Mouse (Mus musculus): Measurements from ENCODE around the gene Mrps18b. TPM values are rescaled to one million over a fixed set of nuclear protein-coding genes. Genes with fewer than 3 reads are reported as not detected.
A peak's percentile ranks its signal among the peaks of the same experiment; 100 is the strongest.

Mrps18b gene
- polyA plus RNA-seq, 1 experiment, result 117 TPM

GRCm38 (mm10) chr17:35864832-35865353 is 51.3 kb downstream of the Mrps18b start:
- peaks cover 5% of the 10 kb centered on the region for H3K4me1 ChIP-seq (ENCODE audit: control insufficient read depth, insufficient read depth, low read length)
- TF ChIP-seq CTCF (IDR thresholded peaks at IDR 0.05; ENCODE audit: low read depth, low read length) (no peak), EP300 (IDR thresholded peaks at IDR 0.05; ENCODE audit: insufficient read depth, low read depth, low read length) (0 out of 2 replicates have a peak, but pooled peaks have one; percentile 3)
- H3K9ac ChIP-seq (ENCODE audit: low read depth, poor library complexity, severe bottlenecking), result peak overlapping the region; percentile 82

GRCm38 (mm10) chr17:35861198-35861857 is 54.9 kb downstream of the Mrps18b start, which contains the start of gene Nrm:
Gene Nrm, plus strand, starts transcription at chr17:35861318.
- Histone ChIP-seq H3K27me3 (ENCODE audit: control insufficient read depth, insufficient read depth, low read length, poor library complexity, severe bottlenecking) (no peaks in the 10 kb centered on the region), H3K4me3 (ENCODE audit: low read depth, low read length) (peak within 1 kb of the TSS; percentile 84), H3K36me3 (ENCODE audit: control insufficient read depth, insufficient read depth, low read length, poor library complexity, severe bottlenecking) (peaks cover 25% of the 10 kb centered on the region), H3K9ac (ENCODE audit: low read depth, poor library complexity, severe bottlenecking) (peak within 1 kb of the TSS; percentile 46), H3K9me3 (replicated peaks; ENCODE audit: control insufficient read depth, insufficient read depth, low read length, poor library complexity, severe bottlenecking) (no peaks in the 10 kb centered on the region), H3K27ac (ENCODE audit: insufficient read depth, low read length) (peak within 1 kb of the TSS; percentile 64), H3K4me1 (ENCODE audit: control insufficient read depth, insufficient read depth, low read length) (peaks cover 5% of the 10 kb centered on the region)
- TF ChIP-seq POLR2A (IDR thresholded peaks at IDR 0.05; ENCODE audit: insufficient read depth, low read length) (peak; percentile 53), EP300 (IDR thresholded peaks at IDR 0.05; ENCODE audit: insufficient read depth, low read depth, low read length) (0 out of 2 replicates have a peak, but pooled peaks have one; percentile 8), CTCF (IDR thresholded peaks at IDR 0.05; ENCODE audit: low read depth, low read length) (peak; percentile 35)

More at GRCm38 (mm10) chr17:35864832-35865353, 51.3 kb downstream of the Mrps18b start:
- H3K27me3 ChIP-seq (ENCODE audit: control insufficient read depth, insufficient read depth, low read length, poor library complexity, severe bottlenecking), result no peaks in the 10 kb centered on the region
- H3K4me3 ChIP-seq (ENCODE audit: low read depth, low read length), result no peak overlapping the region; the same call in 1 of the 2 replicates
- H3K9me3 ChIP-seq (replicated peaks; ENCODE audit: control insufficient read depth, insufficient read depth, low read length, poor library complexity, severe bottlenecking), result no peaks in the 10 kb centered on the region
- peak overlapping the region; percentile 60 for H3K27ac ChIP-seq (ENCODE audit: insufficient read depth, low read length)
- no peaks in the 10 kb centered on the region for H3K36me3 ChIP-seq (ENCODE audit: control insufficient read depth, insufficient read depth, low read length, poor library complexity, severe bottlenecking)

- H3K27ac ChIP-seq (ENCODE audit: insufficient read depth, low read length), result peak overlapping the region; percentile 59
- peaks cover 5% of the 10 kb centered on the region for H3K4me1 ChIP-seq (ENCODE audit: control insufficient read depth, insufficient read depth, low read length)
- H3K36me3 ChIP-seq (ENCODE audit: control insufficient read depth, insufficient read depth, low read length, poor library complexity, severe bottlenecking), result peaks cover 29% of the 10 kb centered on the region
Measured at GRCm38 (mm10) chr17:35860831-35861197, 55.4 kb downstream of the Mrps18b start.

More at GRCm38 (mm10) chr17:35860831-35861197, 55.4 kb downstream of the Mrps18b start:
- no peak for TF ChIP-seq EP300 (IDR thresholded peaks at IDR 0.05; ENCODE audit: insufficient read depth, low read depth, low read length)
- Histone ChIP-seq H3K9me3 (replicated peaks; ENCODE audit: control insufficient read depth, insufficient read depth, low read length, poor library complexity, severe bottlenecking) (no peaks in the 10 kb centered on the region), H3K27me3 (ENCODE audit: control insufficient read depth, insufficient read depth, low read length, poor library complexity, severe bottlenecking) (no peaks in the 10 kb centered on the region), H3K9ac (ENCODE audit: low read depth, poor library complexity, severe bottlenecking) (peak overlapping the region; percentile 46), H3K4me3 (ENCODE audit: low read depth, low read length) (peak overlapping the region; percentile 84)

Other genes with a start within 250 kb of the Mrps18b start
- 35.2 and 41.1 TPM in 2 replicates for gene Vars2, start 248.8 kb downstream of the Mrps18b start, polyA plus RNA-seq (2011; ENCODE audit: insufficient read depth, insufficient read length, low read depth, missing spikeins)
- gene Gtf2h4, start 242.7 kb downstream of the Mrps18b start, polyA plus RNA-seq (2011; ENCODE audit: insufficient read depth, insufficient read length, low read depth, missing spikeins), result 80.7 and 105 TPM in 2 replicates
- gene Ddr1, start 211.8 kb downstream of the Mrps18b start, polyA plus RNA-seq (2011; ENCODE audit: insufficient read depth, insufficient read length, low read depth, missing spikeins), result 59.8 and 61.6 TPM in 2 replicates
- gene Ier3, start 94.7 kb downstream of the Mrps18b start, polyA plus RNA-seq (2011; ENCODE audit: insufficient read depth, insufficient read length, low read depth, missing spikeins), result 31.3 and 35.5 TPM in 2 replicates
- 46.8 and 47.4 TPM in 2 replicates for gene Flot1, start 93.2 kb downstream of the Mrps18b start, polyA plus RNA-seq (2011; ENCODE audit: insufficient read depth, insufficient read length, low read depth, missing spikeins)
- 1,430 and 1,461 TPM in 2 replicates for gene Tubb5, start 78.1 kb downstream of the Mrps18b start, polyA plus RNA-seq (2011; ENCODE audit: insufficient read depth, insufficient read length, low read depth, missing spikeins)
- 131 and 147 TPM in 2 replicates for gene Mdc1, start 74.9 kb downstream of the Mrps18b start, polyA plus RNA-seq (2011; ENCODE audit: insufficient read depth, insufficient read length, low read depth, missing spikeins)
- gene Nrm, start 55.1 kb downstream of the Mrps18b start, polyA plus RNA-seq (2011; ENCODE audit: insufficient read depth, insufficient read length, low read depth, missing spikeins), result 32.9 and 35.3 TPM in 2 replicates
- gene Ppp1r18, start 50.8 kb downstream of the Mrps18b start, polyA plus RNA-seq (2011; ENCODE audit: insufficient read depth, insufficient read length, low read depth, missing spikeins), result 18.6 and 20.1 TPM in 2 replicates
- gene Dhx16, start 36.6 kb downstream of the Mrps18b start, polyA plus RNA-seq (2011; ENCODE audit: insufficient read depth, insufficient read length, low read depth, missing spikeins), result 533 and 573 TPM in 2 replicates
- gene 2310061I04Rik, start 19.0 kb downstream of the Mrps18b start, polyA plus RNA-seq (2011; ENCODE audit: insufficient read depth, insufficient read length, low read depth, missing spikeins), result 58.1 and 58.9 TPM in 2 replicates
- 33.4 and 42.5 TPM in 2 replicates for gene Atat1, start 6.3 kb downstream of the Mrps18b start, polyA plus RNA-seq (2011; ENCODE audit: insufficient read depth, insufficient read length, low read depth, missing spikeins)
- 54.0 and 58.7 TPM in 2 replicates for gene Ppp1r10, start within 50 bp of the Mrps18b start, polyA plus RNA-seq (2011; ENCODE audit: insufficient read depth, insufficient read length, low read depth, missing spikeins)
- gene Abcf1, start 53.4 kb upstream of the Mrps18b start, polyA plus RNA-seq (2011; ENCODE audit: insufficient read depth, insufficient read length, low read depth, missing spikeins), result 174 and 213 TPM in 2 replicates
- 34.5 and 37.0 TPM in 2 replicates for gene Gnl1, start 63.5 kb upstream of the Mrps18b start, polyA plus RNA-seq (2011; ENCODE audit: insufficient read depth, insufficient read length, low read depth, missing spikeins)
- 25.5 and 33.5 TPM in 2 replicates for gene Prr3, start 63.8 kb upstream of the Mrps18b start, polyA plus RNA-seq (2011; ENCODE audit: insufficient read depth, insufficient read length, low read depth, missing spikeins)
- 0.78 TPM in 1 of 2 replicates, not detected in the other for gene H2-T24, start 104.2 kb upstream of the Mrps18b start, polyA plus RNA-seq (2011; ENCODE audit: insufficient read depth, insufficient read length, low read depth, missing spikeins)
- 0.46 and 1.1 TPM in 2 replicates for gene H2-T23, start 116.5 kb upstream of the Mrps18b start, polyA plus RNA-seq (2011; ENCODE audit: insufficient read depth, insufficient read length, low read depth, missing spikeins)
- 17.3 and 18.2 TPM in 2 replicates for gene H2-T22, start 126.4 kb upstream of the Mrps18b start, polyA plus RNA-seq (2011; ENCODE audit: insufficient read depth, insufficient read length, low read depth, missing spikeins)
- gene Gm6034, start 126.6 kb upstream of the Mrps18b start, polyA plus RNA-seq (2011; ENCODE audit: insufficient read depth, insufficient read length, low read depth, missing spikeins), result not detected in 2 replicates
- not detected in 2 replicates for gene Gm11127, start 142.0 kb upstream of the Mrps18b start, polyA plus RNA-seq (2011; ENCODE audit: insufficient read depth, insufficient read length, low read depth, missing spikeins)
- 0.41 TPM in 1 of 2 replicates, not detected in the other for gene Gm19684, start 205.3 kb upstream of the Mrps18b start, polyA plus RNA-seq (2011; ENCODE audit: insufficient read depth, insufficient read length, low read depth, missing spikeins)
- 0.81 and 1.4 TPM in 2 replicates for gene Gm7030, start 213.0 kb upstream of the Mrps18b start, polyA plus RNA-seq (2011; ENCODE audit: insufficient read depth, insufficient read length, low read depth, missing spikeins)